Mouse (Mus musculus): Measurements from ENCODE around the gene Ddb1. TPM values are rescaled to one million over a fixed set of nuclear protein-coding genes. Genes with fewer than 3 reads are reported as not detected.

Gene Ddb1
- polyA plus RNA-seq, 1 experiment from 2014 or later = 303 TPM

DNA sequence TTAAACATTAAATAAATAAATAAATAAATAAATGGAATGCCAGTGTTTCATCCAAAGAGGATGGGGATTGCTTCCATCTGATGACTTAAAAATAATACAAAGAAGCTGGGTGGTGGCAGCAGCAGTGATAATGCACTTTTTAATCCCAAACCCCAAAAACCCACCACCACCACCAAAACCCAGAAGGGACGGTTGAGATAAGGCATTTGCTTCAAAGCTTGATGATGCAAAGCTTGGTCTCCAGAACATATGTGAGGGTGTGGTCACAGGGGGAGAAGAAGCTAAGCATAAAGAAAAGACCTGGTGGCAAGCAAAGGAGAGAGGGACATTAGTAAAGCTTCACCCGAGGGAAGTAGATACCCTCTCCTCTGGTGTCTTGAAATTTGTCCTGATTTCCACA, 56.8 kb downstream of the Ddb1 start:
- 89% methylated on average over 2 of the region's 2 CpGs for WGBS
- H3K4me1 ChIP-seq (replicated peaks; ENCODE audit: control insufficient read depth, insufficient read depth, low read length) = no peaks in the 10 kb centered on the region
- ATAC-seq (ENCODE audit: low FRiP score) (no peak), DNase-seq (ENCODE audit: low spot score) (no peak)
- H3K4me2 ChIP-seq (replicated peaks; ENCODE audit: low read depth, low read length) = no peak overlapping the region
- no peaks in the 10 kb centered on the region for H3K27me3 ChIP-seq (ENCODE audit: control insufficient read depth, insufficient read depth, low read length)
- no peaks in the 10 kb centered on the region for H3K9me3 ChIP-seq (ENCODE audit: control insufficient read depth, low read length)
- H3K36me3 ChIP-seq (ENCODE audit: control insufficient read depth, insufficient read depth, low read length) = no peaks in the 10 kb centered on the region
- no peak overlapping the region for H3K27ac ChIP-seq (ENCODE audit: low read depth, low read length)
- no peak overlapping the region for H3K9ac ChIP-seq (ENCODE audit: low read depth, low read length)
- no peak overlapping the region for H3K4me3 ChIP-seq (ENCODE audit: low read depth, low read length)

DNA sequence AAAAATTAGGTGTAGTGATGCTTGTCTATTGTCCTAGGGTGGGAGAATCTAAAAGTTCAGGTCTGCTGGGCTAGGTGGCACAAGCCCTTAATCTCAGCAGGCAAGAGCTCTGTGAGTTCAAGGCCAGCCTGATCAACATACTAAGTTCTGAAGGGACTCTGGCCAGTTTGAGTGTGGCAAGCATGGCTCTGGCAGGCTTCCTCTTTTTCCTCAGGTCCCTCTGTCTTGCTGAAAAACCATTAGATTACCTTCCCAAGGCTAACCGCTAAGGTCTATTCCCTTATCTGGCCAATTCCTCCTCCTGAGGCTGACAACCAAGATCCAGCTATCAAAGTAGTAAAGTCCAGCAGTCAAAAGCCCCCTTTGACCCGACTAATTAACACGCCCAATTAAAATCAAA, 57.5 kb downstream of the Ddb1 start:
- Histone ChIP-seq H3K4me1 (replicated peaks; ENCODE audit: control insufficient read depth, insufficient read depth, low read length) (no peaks in the 10 kb centered on the region), H3K4me2 (replicated peaks; ENCODE audit: low read depth, low read length) (no peak overlapping the region), H3K27ac (ENCODE audit: low read depth, low read length) (no peak overlapping the region), H3K9me3 (ENCODE audit: control insufficient read depth, low read length) (no peaks in the 10 kb centered on the region), H3K9ac (ENCODE audit: low read depth, low read length) (no peak overlapping the region), H3K4me3 (ENCODE audit: low read depth, low read length) (no peak overlapping the region), H3K36me3 (ENCODE audit: control insufficient read depth, insufficient read depth, low read length) (no peaks in the 10 kb centered on the region), H3K27me3 (ENCODE audit: control insufficient read depth, insufficient read depth, low read length) (no peaks in the 10 kb centered on the region)
- DNase-seq (ENCODE audit: low spot score) = no peak
- ATAC-seq (ENCODE audit: low FRiP score) = no peak
- WGBS = 79% methylated on average over 3 of the region's 3 CpGs

- WGBS = 63% methylated on average over 3 of the region's 3 CpGs
- Histone ChIP-seq H3K36me3 (ENCODE audit: control insufficient read depth, insufficient read depth, low read length) (no peaks in the 10 kb centered on the region), H3K27ac (ENCODE audit: low read depth, low read length) (no peak overlapping the region), H3K4me3 (ENCODE audit: low read depth, low read length) (no peak overlapping the region), H3K9me3 (ENCODE audit: control insufficient read depth, low read length) (no peaks in the 10 kb centered on the region), H3K4me2 (replicated peaks; ENCODE audit: low read depth, low read length) (no peak overlapping the region), H3K4me1 (replicated peaks; ENCODE audit: control insufficient read depth, insufficient read depth, low read length) (no peaks in the 10 kb centered on the region), H3K9ac (ENCODE audit: low read depth, low read length) (no peak overlapping the region), H3K27me3 (ENCODE audit: control insufficient read depth, insufficient read depth, low read length) (no peaks in the 10 kb centered on the region)
- ATAC-seq (ENCODE audit: low FRiP score) = peak; percentile 33; the same call in 1 of the 2 replicates
- no peak for DNase-seq (ENCODE audit: low spot score)
Measured at GRCm38 (mm10) chr19:10665093-10665492, 60.0 kb downstream of the Ddb1 start.

GRCm38 (mm10) chr19:10665499-10665898, 60.4 kb downstream of the Ddb1 start:
- Histone ChIP-seq H3K27me3 (ENCODE audit: control insufficient read depth, insufficient read depth, low read length) (no peaks in the 10 kb centered on the region), H3K36me3 (ENCODE audit: control insufficient read depth, insufficient read depth, low read length) (no peaks in the 10 kb centered on the region), H3K4me1 (replicated peaks; ENCODE audit: control insufficient read depth, insufficient read depth, low read length) (no peaks in the 10 kb centered on the region), H3K9ac (ENCODE audit: low read depth, low read length) (no peak overlapping the region), H3K27ac (ENCODE audit: low read depth, low read length) (no peak overlapping the region), H3K9me3 (ENCODE audit: control insufficient read depth, low read length) (no peaks in the 10 kb centered on the region), H3K4me3 (ENCODE audit: low read depth, low read length) (no peak overlapping the region), H3K4me2 (replicated peaks; ENCODE audit: low read depth, low read length) (no peak overlapping the region)
- WGBS = 19% methylated on average over 2 of the region's 2 CpGs
- peak; percentile 78 for DNase-seq (ENCODE audit: low spot score)
- ATAC-seq (ENCODE audit: low FRiP score) = peak; percentile 54

DNA sequence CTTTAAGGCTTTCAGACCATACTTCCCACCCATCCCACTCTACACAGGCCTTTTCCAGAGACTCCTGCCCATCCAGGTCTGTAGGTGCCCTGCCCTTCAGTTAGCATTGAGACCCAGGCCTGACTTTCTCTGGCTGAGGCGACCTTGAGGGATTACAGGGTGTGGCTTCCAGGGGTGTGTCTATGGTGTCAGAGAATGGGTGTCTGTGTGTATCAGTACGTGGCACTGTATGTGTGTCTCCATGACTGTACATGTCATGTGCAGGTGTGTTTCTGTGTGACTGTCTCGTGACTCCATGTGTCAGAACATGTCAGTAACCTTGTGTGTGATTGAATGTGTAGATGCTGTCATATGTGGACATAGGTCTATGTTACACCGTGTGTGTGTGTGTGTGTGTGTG, 66.2 kb downstream of the Ddb1 start:
- no peak for DNase-seq (ENCODE audit: low spot score)
- 82% methylated on average over 4 of the region's 4 CpGs for WGBS
- H3K4me1 ChIP-seq (replicated peaks; ENCODE audit: control insufficient read depth, insufficient read depth, low read length) = no peaks in the 10 kb centered on the region
- H3K27ac ChIP-seq (ENCODE audit: low read depth, low read length) = no peak overlapping the region
- no peaks in the 10 kb centered on the region for H3K9me3 ChIP-seq (ENCODE audit: control insufficient read depth, low read length)
- H3K36me3 ChIP-seq (ENCODE audit: control insufficient read depth, insufficient read depth, low read length) = no peaks in the 10 kb centered on the region
- H3K4me3 ChIP-seq (ENCODE audit: low read depth, low read length) = no peak overlapping the region
- no peak overlapping the region for H3K9ac ChIP-seq (ENCODE audit: low read depth, low read length)
- H3K27me3 ChIP-seq (ENCODE audit: control insufficient read depth, insufficient read depth, low read length) = no peaks in the 10 kb centered on the region
- ATAC-seq (ENCODE audit: low FRiP score) = no peak
- no peak overlapping the region for H3K4me2 ChIP-seq (replicated peaks; ENCODE audit: low read depth, low read length)

GRCm38 (mm10) chr19:10671854-10672417, 66.8 kb downstream of the Ddb1 start:
- H3K27ac ChIP-seq (ENCODE audit: low read depth, low read length) = no peak overlapping the region

DNA sequence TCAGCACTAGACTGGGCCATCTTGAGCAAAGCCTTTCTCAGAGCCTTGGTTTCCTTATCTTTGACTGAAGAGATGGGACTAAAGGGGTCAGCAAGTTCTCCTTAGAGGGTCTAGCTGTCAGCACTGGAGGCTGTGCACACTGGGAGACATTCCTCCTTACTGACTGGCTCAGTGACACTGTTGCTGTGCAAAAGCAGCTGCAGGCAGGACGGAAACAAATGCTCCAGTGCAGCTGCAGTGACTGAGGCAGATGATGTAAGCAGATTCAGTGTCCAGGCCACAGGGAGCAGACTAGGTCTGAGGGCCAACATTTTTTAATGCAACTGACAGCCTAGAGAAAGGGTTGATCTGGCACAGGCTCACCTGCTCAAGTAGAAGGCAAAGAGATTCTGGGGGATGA, 68.1 kb downstream of the Ddb1 start:
- no peak overlapping the region for H3K9ac ChIP-seq (ENCODE audit: low read depth, low read length)
- no peak for ATAC-seq (ENCODE audit: low FRiP score)

More at GRCm38 (mm10) chr19:10671854-10672417, 66.8 kb downstream of the Ddb1 start:
- Histone ChIP-seq H3K36me3 (ENCODE audit: control insufficient read depth, insufficient read depth, low read length) (no peaks in the 10 kb centered on the region), H3K9me3 (ENCODE audit: control insufficient read depth, low read length) (no peaks in the 10 kb centered on the region), H3K4me2 (replicated peaks; ENCODE audit: low read depth, low read length) (no peak overlapping the region), H3K4me3 (ENCODE audit: low read depth, low read length) (no peak overlapping the region), H3K27me3 (ENCODE audit: control insufficient read depth, insufficient read depth, low read length) (no peaks in the 10 kb centered on the region), H3K9ac (ENCODE audit: low read depth, low read length) (no peak overlapping the region), H3K4me1 (replicated peaks; ENCODE audit: control insufficient read depth, insufficient read depth, low read length) (no peaks in the 10 kb centered on the region)
- DNase-seq (ENCODE audit: low spot score) = no peak
- no peak for ATAC-seq (ENCODE audit: low FRiP score)
- WGBS = 69% methylated on average over 9 of the region's 9 CpGs

GRCm38 (mm10) chr19:10676656-10677055, 71.5 kb downstream of the Ddb1 start:
- H3K4me2 ChIP-seq (replicated peaks; ENCODE audit: low read depth, low read length) = no peak overlapping the region
- H3K9ac ChIP-seq (ENCODE audit: low read depth, low read length) = no peak overlapping the region
- no peaks in the 10 kb centered on the region for H3K4me1 ChIP-seq (replicated peaks; ENCODE audit: control insufficient read depth, insufficient read depth, low read length)
- WGBS = 88% methylated on average over 15 of the region's 16 CpGs
- no peak for DNase-seq (ENCODE audit: low spot score)
- no peaks in the 10 kb centered on the region for H3K27me3 ChIP-seq (ENCODE audit: control insufficient read depth, insufficient read depth, low read length)
- no peak for ATAC-seq (ENCODE audit: low FRiP score)
- H3K4me3 ChIP-seq (ENCODE audit: low read depth, low read length) = no peak overlapping the region
- H3K36me3 ChIP-seq (ENCODE audit: control insufficient read depth, insufficient read depth, low read length) = no peaks in the 10 kb centered on the region
- no peaks in the 10 kb centered on the region for H3K9me3 ChIP-seq (ENCODE audit: control insufficient read depth, low read length)
- no peak overlapping the region for H3K27ac ChIP-seq (ENCODE audit: low read depth, low read length)

More for the DNA sequence above, 68.1 kb downstream of the Ddb1 start:
- H3K9me3 ChIP-seq (ENCODE audit: control insufficient read depth, low read length) = no peaks in the 10 kb centered on the region
- no peaks in the 10 kb centered on the region for H3K27me3 ChIP-seq (ENCODE audit: control insufficient read depth, insufficient read depth, low read length)
- no peaks in the 10 kb centered on the region for H3K36me3 ChIP-seq (ENCODE audit: control insufficient read depth, insufficient read depth, low read length)
- no peak overlapping the region for H3K4me3 ChIP-seq (ENCODE audit: low read depth, low read length)
- no peaks in the 10 kb centered on the region for H3K4me1 ChIP-seq (replicated peaks; ENCODE audit: control insufficient read depth, insufficient read depth, low read length)
- DNase-seq (ENCODE audit: low spot score) = no peak
- no peak overlapping the region for H3K27ac ChIP-seq (ENCODE audit: low read depth, low read length)
- 63% methylated on average over 1 of the region's 1 CpGs for WGBS
- H3K4me2 ChIP-seq (replicated peaks; ENCODE audit: low read depth, low read length) = no peak overlapping the region

- DNase-seq (ENCODE audit: low spot score) (peak; percentile 84), ATAC-seq (ENCODE audit: low FRiP score) (peak; percentile 60; the same call in 1 of the 2 replicates)
- 42% methylated on average over 6 of the region's 6 CpGs for WGBS
- H3K9ac ChIP-seq (ENCODE audit: low read depth, low read length) = no peak within 1 kb of the TSS
- no peaks in the 10 kb centered on the region for H3K9me3 ChIP-seq (ENCODE audit: control insufficient read depth, low read length)
- no peak within 1 kb of the TSS for H3K27ac ChIP-seq (ENCODE audit: low read depth, low read length)
- H3K4me1 ChIP-seq (replicated peaks; ENCODE audit: control insufficient read depth, insufficient read depth, low read length) = no peaks in the 10 kb centered on the region
- no peaks in the 10 kb centered on the region for H3K27me3 ChIP-seq (ENCODE audit: control insufficient read depth, insufficient read depth, low read length)
- no peak within 1 kb of the TSS for H3K4me2 ChIP-seq (replicated peaks; ENCODE audit: low read depth, low read length)
- H3K4me3 ChIP-seq (ENCODE audit: low read depth, low read length) = no peak within 1 kb of the TSS
- no peaks in the 10 kb centered on the region for H3K36me3 ChIP-seq (ENCODE audit: control insufficient read depth, insufficient read depth, low read length)
Measured at GRCm38 (mm10) chr19:10677915-10678771, 73.0 kb downstream of the Ddb1 start, which contains the start of gene Pga5. Gene Pga5 (minus strand): TSS chr19:10678071.

Data from hindbrain, embryonic 11.5 days (tissue).